Mouse (Mus musculus) neural tube, embryonic 11.5 days (tissue): ENCODE results near the gene Nxpe3. TPM values are rescaled to one million over a fixed set of nuclear protein-coding genes. Genes with fewer than 3 reads are reported as not detected.
"Not testable (repeated sequence)": the region's sequence is repeated elsewhere in the genome, so short reads cannot be mapped to it uniquely, and the experiment has no call there.

Source experiments
- ATAC-seq: fragments of 200-750 bp; cut with Nextera tagmentation; 2 replicates; pipeline ENCODE4 v1.8.0; 2017; ENCODE audit warnings: moderate number of reproducible peaks, mild to moderate bottlenecking, moderate TSS enrichment, moderate library complexity; ENCODE audit not compliant: insufficient read depth, low FRiP score, low TSS enrichment
- DNase-seq: peaks from one replicate; pipeline ENCODE4 v3.0.0-alpha.2; 2015; ENCODE audit warnings: low spot score
- H3K27ac ChIP-seq: fragments of 300-500 bp; sonication (generic); 2 replicates; pipeline ENCODE4 v1.5.1; 2014; ENCODE audit warnings: low read depth, mild to moderate bottlenecking, low read length
- H3K27me3 ChIP-seq: fragments of 300-500 bp; sonication (generic); 2 replicates; pipeline ENCODE4 v1.6.1; 2014; ENCODE audit warnings: mild to moderate bottlenecking, low read length, mixed read lengths; ENCODE audit not compliant: control insufficient read depth, insufficient read depth
- H3K36me3 ChIP-seq: fragments of 300-500 bp; sonication (generic); 2 replicates; pipeline ENCODE4 v1.6.1; 2014; ENCODE audit warnings: mild to moderate bottlenecking, low read length, moderate library complexity, mixed read lengths; ENCODE audit not compliant: control insufficient read depth, insufficient read depth
- H3K4me1 ChIP-seq: fragments of 300-500 bp; sonication (generic); 2 replicates; pipeline ENCODE4 v1.6.1; 2014; ENCODE audit warnings: low read length, mixed read lengths; ENCODE audit not compliant: control insufficient read depth, insufficient read depth
- H3K4me2 ChIP-seq: fragments of 300-500 bp; sonication (generic); 2 replicates; pipeline ENCODE4 v1.6.1; 2014; ENCODE audit warnings: low read depth, mild to moderate bottlenecking, moderate library complexity
- H3K4me3 ChIP-seq: fragments of 300-500 bp; sonication (generic); 2 replicates; pipeline ENCODE4 v1.5.1; 2014; ENCODE audit warnings: low read depth, low read length
- H3K9ac ChIP-seq: fragments of 300-500 bp; sonication (generic); 2 replicates; pipeline ENCODE4 v1.6.1; 2014; ENCODE audit warnings: mild to moderate bottlenecking, low read length
- H3K9me3 ChIP-seq: fragments of 300-500 bp; sonication (generic); 2 replicates; pipeline ENCODE4 v1.6.1; 2016; ENCODE audit warnings: low read length; ENCODE audit not compliant: control insufficient read depth
- WGBS: fragments of 180-500 bp; shearing (Covaris S2); extraction: QIAGEN DNeasy Blood & Tissue Kit; methylation state at CpG from one replicate; pipeline ENCODE4 v1.1.7; 2014; 5-methylcytosine and 5-hydroxymethylcytosine counted together
- polyA plus RNA-seq: library from polyadenylated mRNA; unstranded; fragments of >200 nt; fragmentation: Nextera tagmentation; extraction: Ambion mirVana; gene quantifications from 2 replicates; pipeline ENCODE4 v1.2.1, GENCODE M21; 2014

Gene Nxpe3
- polyA plus RNA-seq, 1 experiment from 2014 or later = 0.89 TPM

- no peak for ATAC-seq
- Histone ChIP-seq H3K27me3 (no peaks in the 10 kb centered on the region), H3K4me2 (no peak overlapping the region), H3K4me1 (no peaks in the 10 kb centered on the region), H3K9me3 (no peaks in the 10 kb centered on the region), H3K27ac (no peak overlapping the region), H3K9ac (no peak overlapping the region), H3K4me3 (no peak overlapping the region), H3K36me3 (no peaks in the 10 kb centered on the region)
- 88% methylated on average over 6 of the region's 6 CpGs for WGBS
- no peak for DNase-seq
These were observed 19.1 kb downstream of the Nxpe3 start for GRCm38 (mm10) chr16:55876025-55876424.

GRCm38 (mm10) chr16:55863832-55864231 lies 31.3 kb downstream of the Nxpe3 start:
- H3K27ac ChIP-seq = no peak overlapping the region
- no peaks in the 10 kb centered on the region for H3K9me3 ChIP-seq
- no peaks in the 10 kb centered on the region for H3K4me1 ChIP-seq
- H3K9ac ChIP-seq = no peak overlapping the region
- DNase-seq (no peak), ATAC-seq (0 out of 2 replicates have a peak, but pooled peaks have one; percentile 47)
- no peak overlapping the region for H3K4me2 ChIP-seq
- H3K4me3 ChIP-seq = no peak overlapping the region
- H3K27me3 ChIP-seq = no peaks in the 10 kb centered on the region
- H3K36me3 ChIP-seq = no peaks in the 10 kb centered on the region
- 60% methylated on average over 4 of the region's 4 CpGs for WGBS

- peak; percentile 67 for DNase-seq
- ATAC-seq = no peak; the same call in 1 of the 2 replicates
- 30% methylated on average over 7 of the region's 7 CpGs for WGBS
These were observed 31.8 kb downstream of the Nxpe3 start for GRCm38 (mm10) chr16:55863149-55863815.

GRCm38 (mm10) chr16:55861104-55861503 lies 34.0 kb downstream of the Nxpe3 start:
- WGBS = 95% methylated on average over 3 of the region's 3 CpGs
- H3K27ac ChIP-seq = no peak overlapping the region
- DNase-seq = no peak

More at GRCm38 (mm10) chr16:55863149-55863815, 31.8 kb downstream of the Nxpe3 start:
- no peaks in the 10 kb centered on the region for H3K4me1 ChIP-seq
- no peaks in the 10 kb centered on the region for H3K9me3 ChIP-seq
- H3K27ac ChIP-seq = no peak overlapping the region
- no peaks in the 10 kb centered on the region for H3K36me3 ChIP-seq
- no peak overlapping the region for H3K9ac ChIP-seq
- no peak overlapping the region for H3K4me2 ChIP-seq
- no peaks in the 10 kb centered on the region for H3K27me3 ChIP-seq
- H3K4me3 ChIP-seq = no peak overlapping the region

GRCm38 (mm10) chr16:55859421-55859820 lies 35.7 kb downstream of the Nxpe3 start:
- ATAC-seq, H3K27me3 ChIP-seq, H3K4me1 ChIP-seq, H3K27ac ChIP-seq, H3K4me2 ChIP-seq, H3K9ac ChIP-seq, DNase-seq, H3K9me3 ChIP-seq, H3K36me3 ChIP-seq, H3K4me3 ChIP-seq: not testable (repeated sequence)
- WGBS = 92% methylated on average over 4 of the region's 4 CpGs

More at GRCm38 (mm10) chr16:55861104-55861503, 34.0 kb downstream of the Nxpe3 start:
- no peaks in the 10 kb centered on the region for H3K9me3 ChIP-seq
- H3K4me1 ChIP-seq = no peaks in the 10 kb centered on the region
- no peaks in the 10 kb centered on the region for H3K27me3 ChIP-seq
- no peak overlapping the region for H3K9ac ChIP-seq
- no peak overlapping the region for H3K4me2 ChIP-seq
- ATAC-seq = no peak
- H3K36me3 ChIP-seq = no peaks in the 10 kb centered on the region
- no peak overlapping the region for H3K4me3 ChIP-seq

- Histone ChIP-seq H3K9me3 (no peaks in the 10 kb centered on the region), H3K4me1 (no peaks in the 10 kb centered on the region), H3K9ac (no peak overlapping the region), H3K27me3 (no peaks in the 10 kb centered on the region), H3K4me2 (no peak overlapping the region), H3K4me3 (no peak overlapping the region), H3K36me3 (no peaks in the 10 kb centered on the region), H3K27ac (no peak overlapping the region)
- DNase-seq (peak; percentile 53), ATAC-seq (peak; percentile 20; the same call in 1 of the 2 replicates)
- 69% methylated on average over 6 of the region's 6 CpGs for WGBS
These were observed 36.6 kb downstream of the Nxpe3 start for GRCm38 (mm10) chr16:55858465-55858864.

- H3K36me3 ChIP-seq = no peaks in the 10 kb centered on the region
- H3K27ac ChIP-seq = no peak overlapping the region
- no peak overlapping the region for H3K4me3 ChIP-seq
- no peak overlapping the region for H3K9ac ChIP-seq
- H3K27me3 ChIP-seq = no peaks in the 10 kb centered on the region
- ATAC-seq (peak; percentile 80), DNase-seq (peak; percentile 81)
- 55% methylated on average over 19 of the region's 19 CpGs for WGBS
- H3K9me3 ChIP-seq = no peaks in the 10 kb centered on the region
- H3K4me1 ChIP-seq = no peaks in the 10 kb centered on the region
- H3K4me2 ChIP-seq = no peak overlapping the region
These were observed 42.0 kb downstream of the Nxpe3 start for GRCm38 (mm10) chr16:55852943-55853727.

- Histone ChIP-seq H3K9me3 (no peaks in the 10 kb centered on the region), H3K36me3 (no peaks in the 10 kb centered on the region), H3K27me3 (no peaks in the 10 kb centered on the region), H3K4me2 (no peak overlapping the region), H3K4me1 (no peaks in the 10 kb centered on the region), H3K9ac (no peak overlapping the region), H3K4me3 (no peak overlapping the region), H3K27ac (no peak overlapping the region)
- WGBS = 45% methylated on average over 4 of the region's 4 CpGs
- ATAC-seq = peak; percentile 64
- DNase-seq = no peak
These were observed 42.6 kb downstream of the Nxpe3 start for GRCm38 (mm10) chr16:55852515-55852914.
